Mouse (Mus musculus) left cerebral cortex, postnatal 36 days (tissue): ENCODE results near the gene Usp48. TPM values are rescaled to one million over a fixed set of nuclear protein-coding genes. Genes with fewer than 3 reads are reported as not detected.
"Not testable (repeated sequence)": the region's sequence is repeated elsewhere in the genome, so short reads cannot be mapped to it uniquely, and the experiment has no call there.

ENCODE experiments used
- DNase-seq, 2 experiments: peaks; one replicate each; pipeline ENCODE4 v3.0.0; 2021 to 2022; ENCODE audit warnings: low spot score in 2 of 2, mixed read lengths in 1 of 2
- intact Hi-C: fragments of 180-260 bp; cut with DNase I; formaldehyde crosslinking; loops from one replicate; pipeline ENCODE4 v1.15.1; 2025
- total RNA-seq, 2 experiments: library from RNA; stranded (reverse); gene quantifications; 2 replicates each; pipeline ENCODE4 v1.2.3; 2021

Gene Usp48
- 100 to 1,000 TPM in 1 of 2 experiments, 10 to 100 TPM in 1; 97.9 to 139 TPM for total RNA-seq

DNA sequence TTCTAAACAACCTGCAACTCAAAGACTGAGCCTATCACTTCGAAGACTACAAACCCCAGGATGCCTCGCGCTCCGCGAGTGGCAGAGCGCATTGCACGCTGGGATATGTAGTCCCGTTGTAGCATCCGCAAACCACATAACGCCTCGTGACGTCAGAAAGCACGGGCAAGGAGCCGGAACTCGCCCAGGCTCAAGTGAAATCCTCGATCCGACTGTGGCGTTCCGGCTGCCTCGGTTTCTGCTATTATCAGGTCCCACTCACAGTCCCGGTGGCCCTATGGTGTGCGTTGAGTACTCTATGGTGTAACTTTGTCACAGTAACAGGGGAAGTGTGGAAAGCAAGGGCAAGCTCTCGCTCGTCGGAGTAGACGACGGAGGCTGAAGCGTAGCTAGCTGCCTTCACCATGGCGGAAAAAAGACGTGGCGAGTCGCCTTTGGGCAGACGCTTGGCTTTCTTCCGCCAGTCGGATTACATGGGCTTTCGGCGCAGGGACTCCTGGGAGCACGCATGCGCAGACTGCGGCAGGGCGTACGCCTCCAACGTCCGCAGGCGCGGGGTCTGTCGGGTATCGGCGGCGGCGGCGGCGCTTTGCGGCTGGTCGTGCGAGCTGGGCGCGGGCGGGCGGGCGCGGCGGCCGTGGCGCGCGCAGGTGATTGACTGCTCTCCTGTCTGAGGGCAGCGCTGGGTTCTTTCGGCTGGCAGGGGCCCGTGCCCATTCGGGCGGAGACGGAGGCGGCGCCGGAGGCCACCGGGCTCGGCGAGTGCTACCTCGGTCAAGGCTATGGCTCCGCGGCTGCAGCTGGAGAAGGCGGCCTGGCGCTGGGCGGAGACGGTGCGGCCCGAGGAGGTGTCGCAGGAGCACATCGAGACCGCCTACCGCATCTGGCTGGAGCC, at the start of gene Usp48:
Usp48 (plus strand) TSS at position 155 of the 895 bp plus-strand sequence.
- intact Hi-C loops = no loop called here
- DNase-seq = peak; percentile 99

GRCm38 (mm10) chr4:137545568-137545967, 48.0 kb upstream of the Usp48 start:
- intact Hi-C loops = loop anchor here (5.0 kb wide), 1 partner anchor 103 kb away; no protein-coding TSS in a partner anchor
- DNase-seq = no peak

- intact Hi-C loops = loop anchor here (5.0 kb wide), 1 partner anchor 104 kb away; no protein-coding TSS in a partner anchor
- DNase-seq = peak in 1 of 2 experiments; percentile 15
Observed at GRCm38 (mm10) chr4:137546003-137546525, 47.5 kb upstream of the Usp48 start.

- intact Hi-C loops = no loop called here
- no peak for DNase-seq
Observed at GRCm38 (mm10) chr4:137553466-137553865, 40.1 kb upstream of the Usp48 start.

GRCm38 (mm10) chr4:137556673-137557210, 36.8 kb upstream of the Usp48 start:
- intact Hi-C loops = no loop called here

GRCm38 (mm10) chr4:137569873-137570272, 23.7 kb upstream of the Usp48 start:
- DNase-seq = no peak
- intact Hi-C loops = no loop called here

More at GRCm38 (mm10) chr4:137556673-137557210, 36.8 kb upstream of the Usp48 start:
- DNase-seq = no peak

DNA sequence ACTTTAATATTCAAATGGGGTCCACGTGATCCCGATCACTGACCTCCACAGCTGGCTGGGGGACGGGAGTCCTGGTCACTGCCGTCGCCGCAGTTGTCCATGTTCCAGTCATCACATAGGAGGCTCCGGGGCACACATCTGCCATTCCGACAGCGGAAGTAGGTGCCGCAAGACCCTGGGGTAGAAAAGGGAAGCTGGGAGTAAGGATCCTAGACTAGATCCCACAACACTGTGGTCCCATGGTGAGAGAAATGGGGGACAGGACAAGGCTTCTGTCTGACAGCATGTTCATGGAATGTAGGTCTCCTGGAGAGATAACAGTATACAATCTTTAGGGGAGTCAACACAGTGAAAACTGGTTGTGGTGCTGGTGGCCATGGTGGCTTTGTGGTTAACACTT, 19.1 kb upstream of the Usp48 start, which contains the start of gene Ldlrad2:
Ldlrad2 (minus strand) TSS at position 101 of the 400 bp plus-strand sequence.
- intact Hi-C loops = no loop called here
- DNase-seq = no peak

- intact Hi-C loops = loop anchor here (5.0 kb wide), 1 partner anchor 135 kb away; no protein-coding TSS in a partner anchor
- DNase-seq = no peak
Observed at GRCm38 (mm10) chr4:137577486-137577885, 16.1 kb upstream of the Usp48 start.

DNA sequence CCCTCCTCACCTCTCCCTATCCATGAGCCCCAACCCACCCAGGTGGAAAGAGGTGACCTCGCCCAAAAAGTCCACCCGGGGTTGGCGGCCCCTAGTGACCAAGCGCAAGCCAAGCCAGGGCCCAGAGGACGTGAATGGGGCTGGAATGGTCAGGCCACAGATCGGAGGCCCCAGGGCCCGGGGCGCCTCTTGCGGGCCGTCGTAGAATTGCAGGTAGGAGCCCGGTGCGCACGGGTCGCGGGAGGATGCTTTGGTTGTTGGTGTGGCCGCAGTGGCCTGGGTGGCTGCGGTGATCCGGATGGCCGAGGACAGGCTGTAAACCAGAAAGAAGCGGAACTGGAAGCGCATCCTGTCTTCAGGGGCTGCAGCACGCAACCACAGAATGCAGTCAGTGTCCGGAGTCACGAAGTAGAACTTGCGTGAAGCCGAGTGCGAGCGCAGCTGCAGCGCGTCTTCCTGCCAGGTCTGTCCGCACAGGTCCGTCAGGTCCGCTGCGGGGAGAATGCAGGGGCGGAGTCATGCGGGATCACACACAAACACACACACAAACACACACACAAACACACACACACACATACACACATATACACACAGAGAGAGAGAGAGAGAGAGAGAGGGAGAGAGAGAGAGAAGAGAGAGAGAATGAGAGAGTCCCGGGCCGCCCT, 15.2 kb upstream of the Usp48 start:
- DNase-seq = peak; percentile 21 to 23
- intact Hi-C loops = loop anchor here (5.0 kb wide), 1 partner anchor 136 kb away; no protein-coding TSS in a partner anchor

GRCm38 (mm10) chr4:137579789-137580188, 13.8 kb upstream of the Usp48 start:
- no peak for DNase-seq
- intact Hi-C loops = loop anchor here (5.0 kb wide), 1 partner anchor 137 kb away; no protein-coding TSS in a partner anchor

- intact Hi-C loops = no loop called here
- DNase-seq = no peak
Observed at GRCm38 (mm10) chr4:137580299-137580698, 13.3 kb upstream of the Usp48 start.

DNA sequence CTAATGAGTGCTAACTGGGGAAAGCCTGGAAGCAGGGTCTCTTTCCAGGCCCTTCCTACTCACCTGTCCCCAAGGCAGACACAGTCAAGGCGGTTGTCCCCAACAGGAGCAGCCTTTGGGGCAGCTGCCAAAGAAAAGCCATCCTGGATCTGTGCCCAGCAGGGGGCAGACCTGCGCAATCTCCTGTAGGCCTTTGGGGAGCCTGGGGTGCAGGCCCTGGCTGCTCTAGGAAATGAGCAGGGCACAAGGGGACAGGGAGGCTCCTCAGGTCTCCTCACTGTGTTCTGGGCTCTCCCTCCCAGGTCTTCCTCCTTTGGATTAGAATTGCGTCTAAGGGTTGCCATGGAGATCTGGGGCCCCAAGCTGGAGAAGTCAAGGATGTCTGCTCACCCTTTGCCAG, 11.7 kb upstream of the Usp48 start:
- DNase-seq = no peak
- intact Hi-C loops = no loop called here

DNA sequence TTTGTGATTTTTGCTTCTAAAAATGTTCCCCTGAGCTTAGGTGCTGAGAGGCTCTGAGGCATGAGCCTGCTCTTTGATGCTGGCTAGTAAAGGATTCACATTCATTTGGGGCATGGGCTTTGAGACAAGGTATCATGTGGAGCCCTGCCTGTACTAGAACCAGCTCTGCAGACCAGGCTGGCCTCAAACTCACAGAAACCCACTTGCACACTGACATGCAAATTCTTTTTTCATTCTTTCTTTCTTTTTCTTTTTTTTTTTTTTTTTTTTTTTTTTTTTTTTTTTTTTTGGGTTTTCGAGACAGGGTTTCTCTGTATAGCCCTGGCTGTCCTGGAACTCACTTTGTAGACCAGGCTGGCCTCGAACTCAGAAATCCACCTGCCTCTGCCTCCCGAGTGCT, 4.5 kb upstream of the Usp48 start:
- DNase-seq, intact Hi-C loops: not testable (repeated sequence)

- intact Hi-C loops = no loop called here
- no peak for DNase-seq
Observed at GRCm38 (mm10) chr4:137589586-137589985, 4.0 kb upstream of the Usp48 start.

DNA sequence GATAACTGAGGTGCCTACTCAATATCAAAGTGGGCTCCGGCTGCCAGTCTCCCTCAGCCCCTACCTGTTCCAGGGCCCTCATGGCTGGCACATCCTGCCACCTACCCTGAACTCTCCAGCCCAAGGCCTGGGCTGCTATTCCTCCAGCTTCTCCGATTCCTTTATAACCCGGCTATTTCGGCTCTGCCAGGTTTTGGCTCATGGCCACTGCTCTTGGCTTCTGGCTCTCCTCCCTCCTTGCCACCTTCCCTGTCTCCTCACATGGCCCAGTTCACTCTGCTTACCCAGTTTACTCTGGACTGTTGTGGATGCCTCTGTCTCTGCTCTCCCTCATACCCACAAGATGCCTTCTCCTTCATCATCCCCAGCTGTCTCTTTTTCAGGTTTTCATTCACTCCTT, 2.6 kb upstream of the Usp48 start:
- intact Hi-C loops = no loop called here
- no peak for DNase-seq

DNA sequence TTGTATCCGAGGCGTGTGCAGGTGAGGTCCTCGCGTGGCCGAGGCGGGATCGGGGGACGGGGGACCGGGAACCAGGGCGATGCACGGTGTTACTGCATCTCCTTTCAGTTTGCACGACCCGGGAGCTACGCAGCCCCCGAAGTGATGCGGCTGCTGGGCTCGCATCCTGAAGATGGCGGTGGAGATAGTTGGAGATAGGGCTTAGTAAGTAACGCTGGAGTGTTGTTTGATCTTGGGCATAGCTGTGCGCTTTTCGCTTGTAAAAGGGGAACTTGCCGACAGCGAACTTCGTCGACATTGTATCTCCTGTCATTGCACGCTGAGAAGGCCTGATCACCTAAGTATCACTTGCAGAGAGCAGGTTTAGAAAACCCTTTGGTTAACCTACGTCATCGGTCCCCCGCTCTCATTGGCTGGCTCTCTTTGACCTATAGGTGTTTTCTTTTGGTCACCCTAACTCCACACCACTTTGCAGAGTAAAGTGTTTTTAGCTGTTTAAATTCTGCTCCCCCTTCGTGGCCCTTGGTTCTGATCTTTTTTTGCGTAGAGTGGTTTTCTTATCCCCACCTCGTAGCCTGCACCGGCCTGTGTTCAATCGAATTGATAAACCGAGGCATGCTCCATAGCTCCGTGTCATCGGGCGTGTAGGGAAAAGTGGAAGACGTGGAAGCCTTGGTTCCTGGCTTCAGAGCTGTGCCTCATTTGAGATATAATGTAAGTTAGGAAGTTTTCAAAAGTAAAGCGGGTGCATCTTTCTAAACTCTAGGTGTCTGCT, 1.1 kb downstream of the Usp48 start:
- intact Hi-C loops = no loop called here
- DNase-seq = no peak

GRCm38 (mm10) chr4:137597098-137597630, 3.6 kb downstream of the Usp48 start:
- intact Hi-C loops = no loop called here
- DNase-seq = no peak

- no peak for DNase-seq
- intact Hi-C loops = no loop called here
Observed at GRCm38 (mm10) chr4:137598577-137598976, 5.0 kb downstream of the Usp48 start.
